Mouse (Mus musculus) spleen, postnatal 10 days (tissue): ENCODE results near the gene Sap30bp.
A peak's percentile ranks its signal among the peaks of the same experiment; 100 is the strongest.

Experiments used
- DNase-seq, 2 experiments: peaks; one replicate each; pipeline ENCODE4 v3.0.0; 2021 to 2022; ENCODE audit warnings: low spot score in 2 of 2

Gene Sap30bp

DNA sequence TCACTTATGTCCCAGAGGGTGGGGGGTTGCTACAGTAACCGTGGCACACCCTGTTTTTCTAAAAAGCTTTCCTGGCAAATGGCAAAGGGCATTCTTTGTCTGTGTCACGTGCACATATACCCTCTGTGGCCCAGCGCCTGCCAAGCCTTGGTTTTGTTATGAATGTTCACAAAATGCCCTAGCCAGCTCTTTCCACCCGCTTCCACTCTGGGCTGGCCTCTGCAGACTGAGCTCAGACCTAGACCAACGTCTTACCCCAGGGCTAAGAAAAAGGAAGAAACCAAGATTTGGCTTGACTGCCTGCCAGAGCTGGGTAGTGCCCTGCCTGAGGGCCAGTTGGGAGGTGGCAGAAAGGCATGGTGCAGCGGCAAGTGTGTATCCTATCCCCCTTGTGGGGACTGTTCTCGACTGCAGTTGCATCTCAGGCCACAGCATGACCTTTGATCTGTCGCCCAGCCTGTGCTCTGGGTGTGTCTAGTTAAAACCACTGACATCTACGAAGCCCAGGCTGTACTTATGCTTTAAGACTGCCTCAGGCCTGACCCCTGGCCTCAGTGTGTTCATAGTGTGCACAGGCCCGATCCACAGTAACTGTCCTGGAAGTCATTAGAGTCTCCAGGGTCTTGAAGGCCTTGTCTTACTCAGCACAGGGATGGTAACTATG lies 22.2 kb downstream of the Sap30bp start:
- DNase-seq = no peak

DNA sequence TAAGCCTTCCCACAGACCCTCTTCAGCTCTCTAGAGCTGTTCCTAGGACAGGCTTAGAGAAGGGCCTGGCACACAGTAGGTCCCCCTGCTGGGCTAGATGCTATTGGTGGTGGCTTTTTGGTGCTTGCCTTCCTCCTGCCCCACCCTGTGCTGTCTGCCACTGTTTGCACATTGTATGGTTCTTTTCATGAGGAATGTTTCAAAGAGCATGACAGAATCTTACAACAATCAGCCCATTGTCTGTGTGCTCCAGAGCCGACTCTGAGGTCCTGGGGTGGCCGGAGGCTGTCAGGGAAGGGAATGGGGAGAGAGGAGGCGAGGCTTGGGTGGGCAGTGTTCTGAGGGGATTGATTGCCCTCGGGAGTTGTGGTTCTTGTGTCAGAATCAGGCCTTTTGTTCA lies 23.4 kb downstream of the Sap30bp start:
- DNase-seq = no peak

DNA sequence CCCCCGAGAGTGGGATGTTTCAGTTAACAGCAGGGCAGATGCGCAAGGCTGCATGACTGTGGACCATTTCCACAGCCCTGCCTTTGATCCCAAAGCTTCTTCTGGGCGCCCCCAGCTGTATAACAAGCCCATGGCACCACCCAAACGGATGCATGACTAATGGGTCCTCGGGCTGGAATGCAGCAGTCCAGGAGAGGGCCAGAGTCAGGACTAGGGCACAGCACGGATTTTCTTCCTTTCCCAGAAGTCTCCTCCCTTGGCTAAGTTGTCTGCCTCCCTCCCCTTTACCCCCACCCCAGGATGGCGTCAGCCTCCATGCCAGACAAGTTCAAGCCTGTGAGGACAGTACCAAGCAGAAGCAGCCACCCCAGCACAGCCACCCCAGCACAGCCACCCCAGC lies 24.9 kb downstream of the Sap30bp start:
- DNase-seq = no peak

DNA sequence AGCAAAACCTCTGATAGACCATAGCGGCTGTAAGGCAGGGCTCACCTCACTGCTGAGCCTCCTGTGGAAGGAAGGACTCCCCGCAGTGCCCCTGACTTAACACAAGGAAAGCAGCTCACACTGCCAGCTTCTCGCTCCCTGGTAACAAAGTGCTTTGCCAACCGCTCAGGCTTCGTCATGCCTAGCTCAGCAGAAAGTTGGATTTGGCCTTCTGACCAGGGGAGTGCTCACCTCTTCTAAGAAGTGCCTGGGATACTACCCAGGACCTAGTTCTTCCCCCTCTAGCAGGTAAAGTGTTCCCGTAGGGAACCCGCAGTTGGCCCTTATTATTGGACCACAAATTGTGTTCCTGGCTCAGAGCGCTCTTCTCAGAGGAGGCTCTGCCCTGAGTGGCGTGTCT lies 25.9 kb downstream of the Sap30bp start:
- DNase-seq = no peak

DNA sequence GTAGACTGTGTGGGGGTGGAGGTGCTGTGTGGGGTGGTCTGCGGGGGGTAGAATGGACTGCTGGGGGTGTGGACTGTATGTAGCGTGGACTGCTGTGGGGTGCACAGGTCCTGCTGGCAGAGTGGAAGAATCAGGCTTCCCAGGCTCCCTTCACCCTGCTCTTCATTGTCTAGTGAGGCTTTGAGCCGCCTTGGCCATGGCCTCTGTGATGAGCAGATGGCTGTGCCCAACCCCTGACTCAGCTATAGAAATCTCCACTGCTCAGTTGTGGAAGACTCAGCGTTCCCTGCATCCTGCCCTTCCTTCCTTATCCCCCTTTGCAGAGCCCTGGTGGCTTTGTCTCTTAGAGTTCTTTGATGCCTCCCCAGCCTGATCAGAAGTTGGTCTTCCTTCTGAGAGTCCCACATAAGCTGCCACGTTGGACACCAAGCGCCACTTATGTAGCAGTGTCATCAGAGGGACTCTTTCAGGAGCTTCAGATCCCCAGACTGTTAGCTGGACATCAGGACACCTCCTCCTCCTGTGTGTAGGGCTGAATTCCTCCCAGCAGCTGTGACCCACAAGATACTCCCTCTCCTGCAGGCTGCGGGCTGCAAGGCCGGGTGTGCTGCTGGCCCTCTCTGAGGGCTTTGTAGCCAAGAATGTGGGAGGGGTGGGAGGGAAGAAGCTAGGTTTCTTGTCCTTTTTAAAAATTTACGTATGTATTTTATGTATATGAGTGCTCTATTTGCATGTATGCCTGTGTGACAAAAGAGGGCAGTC lies 29.8 kb downstream of the Sap30bp start:
- DNase-seq = no peak

DNA sequence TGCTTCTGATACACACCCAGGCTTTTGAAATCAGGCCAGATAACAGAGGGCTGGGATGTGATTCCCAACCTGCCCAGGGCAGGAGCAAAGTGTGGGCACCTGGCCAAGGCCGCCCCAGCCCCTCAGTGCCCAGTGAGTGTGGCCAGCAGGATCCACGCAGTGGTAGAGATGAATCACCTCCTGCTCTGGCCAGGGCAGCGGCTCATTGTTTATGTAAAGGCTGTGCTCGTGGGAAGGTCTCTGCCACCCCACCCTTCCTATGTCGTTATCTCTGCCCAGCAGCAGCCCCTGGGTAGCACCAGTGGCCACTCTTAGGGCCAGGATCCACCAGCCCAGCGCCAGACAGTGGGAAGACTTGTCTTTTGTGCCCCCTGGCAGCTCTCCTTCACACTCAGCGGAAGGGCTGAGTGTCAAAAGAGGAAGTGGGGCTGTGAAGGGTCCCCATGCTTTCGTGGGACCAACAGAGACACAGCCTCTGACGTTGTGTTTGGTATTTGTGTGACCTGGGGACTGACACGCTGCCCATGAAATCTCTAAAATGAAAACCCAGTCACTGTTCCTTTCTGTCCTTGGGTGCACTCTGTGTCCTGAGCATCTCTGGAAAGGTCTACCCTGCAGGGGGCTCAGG lies 32.0 kb downstream of the Sap30bp start:
- DNase-seq = peak in 1 of 2 experiments; percentile 30

DNA sequence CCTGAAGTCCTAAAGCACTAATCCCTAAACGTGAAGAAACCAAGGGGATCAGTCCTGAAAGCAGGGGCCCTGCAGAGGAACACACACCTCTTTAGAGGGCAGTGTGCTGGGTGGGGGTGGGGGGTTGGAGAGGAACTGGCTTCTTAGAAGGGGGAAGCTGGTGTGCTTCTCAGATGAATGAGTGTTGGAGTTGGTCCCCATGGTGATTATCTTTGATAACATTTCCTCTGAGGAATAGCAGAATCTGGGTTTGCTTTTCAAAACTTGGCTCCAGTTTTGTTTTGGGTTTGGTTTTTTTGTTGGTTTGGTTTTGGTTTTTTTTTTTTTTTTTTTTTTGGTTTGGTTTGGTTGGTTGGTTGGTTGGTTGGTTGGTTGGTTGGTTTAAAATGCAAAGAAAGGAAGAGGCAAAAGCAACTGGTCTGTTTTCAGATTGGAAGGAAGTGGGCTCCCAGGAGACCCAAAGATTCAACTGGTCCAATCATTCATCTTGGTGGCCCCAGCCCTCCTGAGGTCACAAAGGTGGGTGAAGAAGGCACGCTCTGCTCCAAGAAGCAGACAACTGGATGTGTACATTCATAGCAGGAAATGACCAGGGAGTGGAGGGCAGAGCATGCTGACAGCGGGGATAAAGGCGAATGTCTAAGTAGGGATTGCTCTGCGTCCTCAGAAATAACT lies 35.8 kb downstream of the Sap30bp start:
- no peak for DNase-seq

DNA sequence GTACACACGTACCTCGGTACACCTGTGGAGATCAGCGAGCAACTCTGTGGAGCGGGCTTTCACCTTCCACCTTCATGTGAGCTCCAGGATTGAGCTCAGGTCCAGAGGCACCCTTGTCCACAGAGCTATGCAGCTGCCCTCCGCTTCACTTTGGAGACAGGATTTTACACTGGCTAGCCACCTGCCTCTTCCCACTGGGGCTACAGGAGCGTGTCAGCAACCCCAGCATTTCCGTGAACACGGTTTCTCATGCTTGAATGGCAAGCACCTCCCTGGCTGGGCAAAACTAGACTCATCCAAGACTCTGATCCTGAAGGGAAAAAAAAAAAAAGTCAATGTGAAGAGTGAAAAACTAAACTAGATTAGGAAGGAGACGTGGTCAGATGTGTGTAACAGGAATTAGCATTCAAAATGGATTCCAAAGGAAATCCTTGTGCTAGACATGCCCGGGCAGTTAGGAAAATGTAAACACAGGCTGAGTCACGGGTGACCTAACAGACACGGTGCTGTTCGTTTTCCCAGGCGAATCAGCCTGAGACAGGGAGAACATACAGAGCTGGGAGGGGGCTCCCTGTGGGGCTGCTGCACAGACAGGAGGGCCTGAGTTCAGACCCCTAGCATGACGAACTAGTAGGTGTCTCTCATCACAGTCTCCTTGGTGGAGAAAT lies 37.1 kb downstream of the Sap30bp start:
- DNase-seq = no peak

DNA sequence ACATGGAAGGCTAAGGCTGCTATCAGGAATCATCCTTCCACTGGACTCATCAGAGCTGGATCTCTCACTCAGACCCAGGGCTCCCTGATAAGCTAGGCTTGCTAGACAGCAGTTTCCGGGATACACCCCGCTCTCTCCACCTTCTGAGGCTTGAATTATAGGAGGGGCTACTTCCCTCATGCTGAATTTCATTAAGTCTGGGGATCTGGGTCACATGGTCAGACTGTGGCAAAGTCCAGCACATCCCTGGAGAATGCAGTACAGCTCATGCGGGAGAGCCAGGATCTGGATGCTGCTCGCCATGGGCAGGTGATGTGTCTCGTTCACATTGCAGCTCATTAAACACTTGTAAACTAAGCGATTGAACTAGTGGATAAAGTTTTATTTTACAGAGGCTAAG lies 37.9 kb downstream of the Sap30bp start:
- no peak for DNase-seq

DNA sequence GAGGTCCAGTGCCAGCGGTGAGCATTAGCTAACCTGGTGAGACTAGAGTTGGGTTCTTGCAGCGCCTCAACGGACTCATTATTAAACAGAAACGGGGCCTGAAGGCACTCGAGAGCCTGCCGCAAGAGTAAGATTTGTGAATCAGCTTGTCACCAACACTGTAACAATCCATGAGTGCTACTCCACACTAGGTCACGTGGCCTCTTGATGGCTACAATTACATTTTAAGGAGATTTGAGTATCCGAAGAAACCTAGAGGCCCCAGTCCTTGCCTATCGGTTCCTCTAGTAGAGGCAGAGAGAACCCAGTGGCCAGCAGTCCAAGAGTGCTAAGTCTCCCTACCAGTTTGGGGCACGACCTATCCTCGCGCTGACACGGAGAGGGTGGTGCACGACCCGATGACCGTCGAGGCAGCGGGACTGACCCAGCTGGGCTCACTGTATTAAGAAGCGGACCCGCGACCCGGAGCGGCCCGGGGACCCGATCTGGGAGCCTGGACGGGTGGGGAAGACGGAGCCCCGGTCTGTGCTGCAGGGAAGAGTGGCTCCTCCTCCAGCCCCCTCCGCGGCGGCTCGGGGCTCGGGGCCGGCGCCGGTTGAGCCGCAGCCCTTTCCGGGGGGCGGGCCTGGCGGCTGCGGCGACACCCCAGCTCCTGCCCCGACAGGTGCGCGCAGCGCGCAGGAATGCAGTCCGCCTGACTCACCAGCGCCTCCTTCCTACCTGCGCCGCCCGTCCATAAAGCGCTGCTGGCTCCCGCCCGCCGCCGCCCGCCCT lies 41.4 kb downstream of the Sap30bp start, which contains the start of gene Itgb4:
Gene Itgb4, plus strand, starts transcription at position 401 of the 774 bp plus-strand sequence.
- peak in 1 of 2 experiments; percentile 46 for DNase-seq

DNA sequence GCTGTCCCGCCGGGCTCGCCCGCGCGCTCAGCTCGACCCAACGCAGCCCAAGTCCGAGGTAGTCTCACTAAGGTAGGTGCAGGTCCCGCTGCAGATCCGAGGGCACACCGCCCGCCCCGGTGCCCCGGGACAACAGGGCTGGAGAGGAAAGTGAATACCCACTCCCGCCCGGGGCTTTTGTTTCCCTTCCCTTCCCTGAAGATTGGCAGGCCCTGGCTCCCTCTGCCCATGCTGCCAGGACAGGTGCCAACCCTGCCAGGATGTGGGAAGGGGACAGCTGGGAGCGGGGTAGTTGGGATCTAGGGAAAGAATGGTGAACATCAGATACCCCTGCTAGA lies 42.0 kb downstream of the Sap30bp start:
- DNase-seq = no peak

DNA sequence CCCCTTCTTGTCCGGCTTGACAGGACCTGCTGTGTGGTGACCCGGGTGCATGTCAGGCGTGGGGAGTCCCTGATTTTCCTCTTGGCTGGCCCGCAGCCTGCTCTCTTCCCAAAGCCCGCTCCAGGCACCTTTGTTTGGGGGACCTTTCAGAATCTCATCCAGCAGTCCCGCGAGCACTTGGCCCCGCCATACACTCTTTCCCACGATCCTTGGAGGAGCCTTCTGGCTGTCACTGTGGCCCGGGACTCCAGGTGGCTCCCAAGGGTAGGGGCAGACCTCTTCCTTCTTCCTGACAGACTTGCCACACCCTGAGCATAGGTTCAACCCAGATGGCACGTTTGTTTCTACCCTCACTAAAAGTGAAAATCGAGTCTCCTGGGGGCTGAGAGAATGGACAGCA lies 42.5 kb downstream of the Sap30bp start:
- no peak for DNase-seq

DNA sequence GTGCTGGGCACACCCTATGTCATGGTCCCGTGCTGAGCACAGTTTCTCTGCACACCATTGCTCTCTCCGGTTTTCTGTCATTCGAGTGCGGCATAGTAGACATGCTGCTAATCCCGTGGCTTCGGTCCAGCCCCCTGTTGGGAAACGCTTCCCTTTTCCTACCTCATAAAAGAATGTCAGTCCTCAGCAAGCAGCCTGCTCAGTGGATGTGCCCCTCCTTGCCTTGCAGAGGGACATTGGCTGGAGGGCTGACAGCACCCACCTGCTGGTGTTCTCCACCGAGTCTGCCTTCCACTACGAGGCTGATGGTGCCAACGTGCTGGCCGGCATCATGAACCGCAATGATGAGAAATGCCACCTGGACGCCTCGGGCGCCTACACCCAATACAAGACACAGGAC lies 49.4 kb downstream of the Sap30bp start:
- DNase-seq = no peak

DNA sequence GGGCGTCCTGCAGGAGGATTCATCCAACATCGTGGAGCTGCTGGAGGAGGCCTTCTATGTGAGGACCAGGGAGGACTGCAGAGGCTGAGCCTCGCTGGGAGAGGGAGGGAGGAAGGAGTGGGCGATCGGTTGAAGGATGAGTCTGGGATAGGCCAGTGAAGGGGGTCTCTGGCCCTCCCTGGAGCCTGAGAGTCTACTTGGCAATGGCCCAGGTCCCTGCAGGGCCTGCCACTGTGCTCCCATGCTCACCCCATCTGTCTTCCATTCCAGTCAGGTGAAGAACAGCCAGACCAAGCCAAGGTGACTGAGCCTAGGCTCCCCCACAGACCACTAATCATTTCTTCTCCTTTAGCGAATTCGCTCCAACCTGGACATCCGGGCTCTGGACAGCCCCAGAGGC lies 50.2 kb downstream of the Sap30bp start:
- DNase-seq = no peak

DNA sequence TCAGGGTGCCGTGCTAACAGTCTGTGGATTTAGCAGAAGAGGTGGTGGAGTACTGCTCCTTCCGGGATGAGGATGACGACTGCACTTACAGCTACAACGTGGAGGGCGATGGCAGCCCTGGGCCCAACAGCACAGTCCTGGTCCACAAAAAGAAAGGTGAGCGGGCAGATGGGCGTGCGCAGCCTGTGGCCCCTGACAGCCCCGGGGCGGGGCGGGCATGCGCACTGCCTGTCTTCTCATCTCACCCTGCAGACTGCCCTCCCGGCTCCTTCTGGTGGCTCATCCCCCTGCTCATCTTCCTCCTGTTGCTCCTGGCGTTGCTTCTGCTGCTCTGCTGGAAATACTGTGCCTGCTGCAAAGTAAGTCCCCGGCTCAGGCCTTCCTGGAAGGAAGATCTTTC lies 56.6 kb downstream of the Sap30bp start:
- DNase-seq = no peak

DNA sequence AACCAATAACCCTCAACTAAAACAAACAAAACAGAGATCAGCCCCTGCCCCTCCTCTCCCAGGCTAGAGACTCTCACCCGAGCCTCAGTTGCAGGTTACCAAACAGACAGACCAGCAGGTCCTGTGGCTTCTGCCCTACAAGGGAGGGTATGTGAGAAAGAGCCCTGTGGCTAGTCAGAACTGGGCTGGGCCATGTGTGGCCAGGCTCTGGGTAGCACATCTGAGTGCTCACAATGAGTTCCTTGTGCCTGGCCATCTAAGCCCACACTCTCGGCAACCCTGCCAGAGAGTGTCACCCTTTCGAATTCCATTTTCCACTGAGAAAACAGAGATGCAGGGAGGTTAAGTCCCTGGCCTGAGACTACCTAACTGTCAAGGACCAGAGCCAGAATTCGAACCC lies 59.0 kb downstream of the Sap30bp start:
- DNase-seq = no peak

DNA sequence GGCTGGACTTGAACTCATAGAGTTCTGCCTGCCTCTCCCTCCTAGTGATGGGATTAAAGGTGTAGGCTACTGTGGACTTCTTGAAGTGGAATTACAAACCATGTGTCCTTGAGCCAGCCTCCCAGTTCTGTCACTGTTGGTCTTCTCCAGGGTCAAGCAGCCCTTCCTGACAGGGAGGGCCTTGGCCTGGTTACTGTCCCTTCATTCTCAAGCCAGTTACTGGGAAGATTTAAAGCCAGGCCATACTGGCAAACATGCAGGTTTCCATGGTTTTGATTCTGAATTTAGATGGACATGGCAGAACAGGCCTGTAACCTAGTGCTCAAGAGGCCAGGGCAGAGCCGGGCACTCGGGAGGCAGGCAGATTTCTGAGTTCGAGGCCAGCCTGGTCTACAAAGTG lies 62.2 kb downstream of the Sap30bp start:
- no peak for DNase-seq

DNA sequence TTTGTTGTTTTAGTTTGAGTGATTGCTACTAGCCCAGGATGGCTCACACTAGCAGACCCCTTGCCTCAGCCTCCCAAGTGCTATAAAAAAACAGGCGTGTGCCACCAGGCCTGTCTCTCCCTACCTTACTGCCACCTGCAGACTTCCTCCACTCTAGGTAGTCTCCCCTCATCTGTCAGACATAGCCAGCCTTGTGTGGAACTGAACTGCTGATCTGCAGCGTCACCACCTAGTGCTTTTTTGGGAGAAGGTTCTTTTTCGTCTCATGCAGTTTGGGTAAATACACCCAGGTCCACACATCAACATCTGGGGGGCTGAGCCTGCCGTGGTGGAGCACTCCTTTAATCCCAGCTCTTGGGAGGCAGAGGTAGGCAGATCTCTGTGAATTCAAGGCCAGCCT lies 64.0 kb downstream of the Sap30bp start:
- no peak for DNase-seq

DNA sequence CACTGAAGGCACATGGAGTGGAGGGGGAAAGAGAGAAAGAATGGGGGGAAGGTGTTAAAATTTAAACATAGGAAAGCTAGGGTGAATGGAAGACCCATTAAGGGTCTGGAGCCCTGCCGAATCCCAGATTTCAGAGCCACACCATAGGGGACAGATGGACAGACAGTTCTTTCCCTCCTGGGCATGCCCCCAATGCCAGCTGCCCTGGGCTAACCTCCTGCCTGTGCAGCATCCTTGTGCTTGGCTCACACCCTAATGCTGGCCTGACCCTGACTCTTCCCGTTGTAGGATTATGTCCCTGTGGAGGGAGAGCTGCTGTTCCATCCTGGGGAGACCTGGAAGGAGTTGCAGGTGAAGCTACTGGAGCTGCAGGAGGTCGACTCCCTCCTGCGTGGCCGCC lies 64.6 kb downstream of the Sap30bp start:
- DNase-seq = no peak

DNA sequence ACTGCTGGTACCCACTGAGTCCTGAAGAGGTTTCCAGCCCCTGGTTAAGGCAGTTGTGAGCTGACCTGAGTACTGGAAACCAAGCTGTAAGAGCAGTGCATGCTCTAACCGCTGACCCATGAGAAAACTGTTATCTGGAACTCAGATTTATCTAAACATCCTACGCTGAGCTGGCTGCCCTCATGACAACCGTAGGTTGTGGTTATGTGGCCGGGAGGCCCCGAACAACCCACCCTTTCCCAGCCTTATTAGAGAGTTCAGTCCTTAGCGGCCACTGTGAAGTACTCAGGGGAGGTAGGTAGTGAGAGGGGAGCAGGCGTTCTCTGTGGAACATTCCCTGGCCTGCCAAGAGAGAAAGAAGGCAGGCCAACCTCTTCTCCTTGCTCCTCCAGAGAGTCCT lies 65.9 kb downstream of the Sap30bp start:
- DNase-seq = no peak

DNA sequence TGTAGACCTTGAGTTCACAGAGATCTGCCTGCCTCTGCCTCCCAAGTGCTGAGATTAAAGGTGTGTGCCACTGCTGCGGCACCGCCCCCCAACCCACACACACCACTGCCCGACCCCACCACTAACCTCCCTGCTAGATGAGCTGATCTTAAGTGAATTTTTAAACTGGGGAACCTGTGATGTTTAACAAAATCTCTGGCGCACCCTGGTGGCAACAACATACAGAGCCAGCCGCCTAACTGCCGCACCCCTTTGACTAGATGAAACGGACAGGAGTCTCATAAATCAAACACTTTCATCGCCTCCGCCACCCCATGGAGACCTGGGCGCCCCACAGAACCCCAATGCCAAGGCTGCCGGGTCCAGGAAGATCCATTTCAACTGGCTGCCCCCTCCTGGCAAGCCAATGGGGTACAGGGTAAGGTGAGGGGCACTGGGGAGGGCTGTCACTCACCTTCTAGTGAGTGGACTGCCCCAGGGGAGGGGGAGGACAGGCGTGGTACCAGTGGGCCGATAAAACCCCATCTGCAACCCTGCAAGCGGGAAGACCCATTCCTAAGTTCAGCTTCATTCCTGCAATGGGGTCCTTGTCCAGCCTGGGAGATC lies 66.6 kb downstream of the Sap30bp start:
- peak; percentile 63 to 87 for DNase-seq
